Mouse (Mus musculus): ENCODE results near the gene Ift46. TPM values are rescaled to one million over a fixed set of nuclear protein-coding genes. Genes with fewer than 3 reads are reported as not detected.

Ift46 gene
- total RNA-seq, 2 experiments from 2014 or later, result 75.1 to 75.8 TPM

GRCm38 (mm10) chr9:44802808-44803450, 35.2 kb downstream of the Ift46 start, which contains the start of gene Ttc36:
Ttc36 (minus strand) TSS chr9:44803072.
- no peak for DNase-seq (ENCODE audit: extremely low spot score in 1 of 2, low spot score in 1 of 2)

- DNase-seq (ENCODE audit: extremely low spot score in 1 of 2, low spot score in 1 of 2), result no peak
Measured at GRCm38 (mm10) chr9:44804678-44805077, 37.0 kb downstream of the Ift46 start.

- no peak for DNase-seq (ENCODE audit: extremely low spot score in 1 of 2, low spot score in 1 of 2)
Measured at GRCm38 (mm10) chr9:44805536-44805935, 37.8 kb downstream of the Ift46 start.

- DNase-seq (ENCODE audit: extremely low spot score in 1 of 2, low spot score in 1 of 2), result no peak
Measured at GRCm38 (mm10) chr9:44807141-44807540, 39.4 kb downstream of the Ift46 start.

GRCm38 (mm10) chr9:44807778-44808177, 40.1 kb downstream of the Ift46 start:
- no peak for DNase-seq (ENCODE audit: extremely low spot score in 1 of 2, low spot score in 1 of 2)

GRCm38 (mm10) chr9:44810316-44810715, 42.6 kb downstream of the Ift46 start:
- DNase-seq (ENCODE audit: extremely low spot score in 1 of 2, low spot score in 1 of 2), result no peak

- DNase-seq (ENCODE audit: extremely low spot score in 1 of 2, low spot score in 1 of 2), result no peak
Measured at GRCm38 (mm10) chr9:44814179-44814578, 46.5 kb downstream of the Ift46 start.

GRCm38 (mm10) chr9:44817522-44817921, 49.8 kb downstream of the Ift46 start:
- DNase-seq (ENCODE audit: extremely low spot score in 1 of 2, low spot score in 1 of 2), result no peak

GRCm38 (mm10) chr9:44819920-44820827, 52.5 kb downstream of the Ift46 start:
- no peak for DNase-seq (ENCODE audit: extremely low spot score in 1 of 2, low spot score in 1 of 2)

- DNase-seq (ENCODE audit: extremely low spot score in 1 of 2, low spot score in 1 of 2), result no peak
Measured at GRCm38 (mm10) chr9:44826660-44827059, 59.0 kb downstream of the Ift46 start.

GRCm38 (mm10) chr9:44828944-44829343, 61.2 kb downstream of the Ift46 start:
- no peak for DNase-seq (ENCODE audit: extremely low spot score in 1 of 2, low spot score in 1 of 2)

- no peak for DNase-seq (ENCODE audit: extremely low spot score in 1 of 2, low spot score in 1 of 2)
Measured at GRCm38 (mm10) chr9:44830506-44830905, 62.8 kb downstream of the Ift46 start.

- no peak for DNase-seq (ENCODE audit: extremely low spot score in 1 of 2, low spot score in 1 of 2)
Measured at GRCm38 (mm10) chr9:44832356-44832755, 64.6 kb downstream of the Ift46 start.

- DNase-seq (ENCODE audit: extremely low spot score in 1 of 2, low spot score in 1 of 2), result peak; percentile 68 to 84
Measured at GRCm38 (mm10) chr9:44836439-44836838, 68.7 kb downstream of the Ift46 start.

GRCm38 (mm10) chr9:44841241-44841640, 73.5 kb downstream of the Ift46 start:
- no peak for DNase-seq (ENCODE audit: extremely low spot score in 1 of 2, low spot score in 1 of 2)

Other genes starting within 250 kb of the Ift46 start
- gene Cxcr5, start 206.0 kb upstream of the Ift46 start, total RNA-seq (2021), result not detected
- 100 to 1,000 TPM; 117 to 126 TPM for gene Ddx6, start 163.0 kb upstream of the Ift46 start, total RNA-seq (2021)
- not detected for gene Treh, start 94.7 kb upstream of the Ift46 start, total RNA-seq (2021)
- gene Phldb1, start 32.7 kb upstream of the Ift46 start, total RNA-seq (2021), result 100 to 1,000 TPM in 1 of 2 experiments, 10 to 100 TPM in 1; 88.6 to 106 TPM
- gene Arcn1, start 63 bp upstream of the Ift46 start, total RNA-seq (2021), result 100 to 1,000 TPM in 1 of 2 experiments, 10 to 100 TPM in 1; 97.3 to 102 TPM
- gene Tmem25, start 31.4 kb downstream of the Ift46 start, total RNA-seq (2021), result 10 to 100 TPM; 44.3 to 55.8 TPM
- 1 to 10 TPM; 1.2 to 1.3 TPM for gene Ttc36, start 35.2 kb downstream of the Ift46 start, total RNA-seq (2021)
- 10 to 100 TPM; 46.7 to 64.4 TPM for gene Kmt2a, start 113.4 kb downstream of the Ift46 start, total RNA-seq (2021)
- 100 to 1,000 TPM; 300 to 376 TPM for gene Atp5l, start 152.8 kb downstream of the Ift46 start, total RNA-seq (2021)
- 10 to 100 TPM; 76.0 to 81.7 TPM for gene Ube4a, start 197.7 kb downstream of the Ift46 start, total RNA-seq (2021)
- not detected for gene Cd3g, start 212.5 kb downstream of the Ift46 start, total RNA-seq (2021)
- gene Cd3d, start 213.9 kb downstream of the Ift46 start, total RNA-seq (2021), result not detected
- not detected for gene Cd3e, start 241.7 kb downstream of the Ift46 start, total RNA-seq (2021)